Mouse (Mus musculus) brain, embryonic 14.5 days (tissue): Measurements from ENCODE around the gene Itpr3.

ENCODE experiments used
- CTCF ChIP-seq: fragments of 200-500 bp; IDR thresholded peaks from 2 replicates; pipeline ENCODE4 v1.5.1; 2012; ENCODE audit warnings: inconsistent platforms, mild to moderate bottlenecking, moderate library complexity, borderline replicate concordance; ENCODE audit not compliant: insufficient read depth, insufficient read length; ENCODE audit errors: extremely low read depth
- POLR2A ChIP-seq: fragments of 200-500 bp; IDR thresholded peaks from 2 replicates; pipeline ENCODE4 v1.6.1; 2012; ENCODE audit warnings: mild to moderate bottlenecking, inconsistent platforms, borderline replicate concordance; ENCODE audit not compliant: poor library complexity, insufficient read depth, insufficient read length, severe bottlenecking; ENCODE audit errors: extremely low read depth

- no peak for TF ChIP-seq CTCF
- TF ChIP-seq POLR2A = no peak
These were observed 96.0 kb downstream of the Itpr3 start for GRCm38 (mm10) chr17:27152976-27153723.
